Mouse (Mus musculus) c-Kit-positive CD71-positive TER-119-negative erythroid progenitor cells, embryonic 14.5 days (primary cell): ENCODE data around the gene Gm10320.

Experiments used
- DNase-seq: peaks from one replicate; pipeline ENCODE4 v3.0.0-alpha.2; 2013; ENCODE audit warnings: low read depth

Gene Gm10320

DNA sequence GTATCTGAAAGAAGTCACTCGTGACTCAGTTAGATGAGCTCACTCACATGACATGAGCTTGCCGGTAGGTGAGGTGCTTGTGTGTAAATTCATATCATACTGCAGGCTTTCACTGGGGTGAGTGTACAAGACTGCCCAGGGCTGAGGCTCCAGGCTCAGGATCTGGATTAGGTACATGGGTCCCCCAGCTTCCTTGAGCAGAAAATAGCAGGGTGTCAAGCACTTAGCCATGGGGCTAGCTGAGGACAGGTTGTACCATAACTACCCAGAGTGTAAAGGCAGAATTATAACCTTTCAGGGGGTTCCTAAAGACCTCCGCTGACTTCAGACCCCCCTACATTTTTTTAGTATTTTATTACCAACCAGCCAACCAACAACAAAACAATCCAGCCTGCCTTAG is at the start of gene Gm10320:
TSS of gene Gm10320 (minus strand) at position 93 of the 400 bp plus-strand sequence.
- no peak for DNase-seq

DNA sequence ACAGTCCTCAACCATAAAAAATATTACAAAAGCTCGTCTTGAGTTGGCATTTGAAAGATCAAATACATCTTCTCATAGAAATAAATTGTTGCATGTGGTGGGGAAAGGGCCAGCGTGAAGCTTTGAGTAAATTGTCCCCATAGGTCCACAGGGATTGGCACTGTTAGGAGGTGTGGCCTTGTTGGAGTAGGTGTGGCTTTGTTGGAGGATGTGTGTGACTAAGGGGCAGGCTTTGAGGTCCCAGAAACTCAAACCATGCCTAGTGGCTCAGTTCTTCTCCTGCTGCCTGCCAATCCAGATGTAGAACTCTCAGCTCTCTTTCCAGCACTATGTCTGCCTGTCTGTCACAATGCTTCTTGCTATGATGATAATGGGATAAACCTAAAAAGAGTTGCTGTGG is 49.8 kb upstream of the Gm10320 start:
- no peak for DNase-seq

DNA sequence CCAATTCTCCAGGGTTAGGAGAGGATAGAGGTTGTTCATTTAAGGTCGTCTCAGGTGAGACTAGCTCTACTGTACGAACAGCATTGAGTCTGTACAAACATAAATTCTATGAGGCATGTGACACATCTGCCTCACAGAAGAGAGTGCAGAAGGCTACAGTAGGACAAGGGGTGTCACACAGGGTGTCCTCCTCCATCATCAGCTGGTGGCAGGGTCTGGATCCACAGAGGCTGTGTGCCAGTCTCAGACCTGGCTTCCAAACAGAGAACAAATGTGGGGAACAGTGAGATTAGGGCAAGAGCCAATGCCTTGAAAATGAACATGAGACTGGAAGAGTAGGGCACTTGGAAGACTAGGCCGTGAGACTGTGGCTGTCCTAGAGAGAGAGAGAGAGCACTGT is 48.4 kb upstream of the Gm10320 start:
- DNase-seq, result no peak

DNA sequence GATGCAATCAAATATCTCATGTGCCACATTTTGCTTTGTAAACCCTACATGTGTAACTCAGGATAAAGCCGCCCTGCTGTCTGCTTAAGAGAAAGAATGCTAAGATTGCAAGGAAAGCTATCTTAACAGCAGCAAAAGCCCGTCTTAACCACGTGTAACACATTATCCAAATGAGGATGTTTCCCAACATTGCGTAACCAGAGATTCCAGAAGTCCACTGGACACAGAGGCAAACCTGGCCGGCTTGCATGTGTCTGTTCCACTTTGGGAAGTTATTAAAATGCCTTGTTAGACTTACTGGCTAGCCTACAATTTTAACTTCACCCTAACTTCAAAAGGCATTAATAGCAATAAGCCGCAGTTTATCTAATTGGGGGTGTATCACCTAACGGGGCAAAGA is 47.5 kb upstream of the Gm10320 start:
- DNase-seq, result no peak

DNA sequence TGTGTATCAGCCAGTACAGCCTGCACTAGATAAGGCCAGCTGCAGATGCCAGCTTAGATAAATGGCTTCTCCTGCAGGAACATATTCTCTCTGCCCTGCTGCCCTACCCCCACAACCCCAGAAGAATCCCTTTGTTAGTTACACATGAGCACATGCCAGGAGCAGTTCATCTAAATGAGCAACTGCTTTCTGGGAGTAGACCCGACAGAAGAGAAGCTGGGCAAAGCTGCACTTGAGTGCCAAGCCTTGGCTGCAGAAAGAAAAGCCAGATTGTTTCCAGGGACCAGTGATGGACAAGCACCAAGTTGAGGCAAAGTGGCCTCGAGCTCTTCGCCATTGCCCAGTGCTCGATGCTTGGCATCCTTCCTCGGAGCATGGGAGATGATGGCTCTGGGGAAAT is 46.8 kb upstream of the Gm10320 start:
- no peak for DNase-seq

DNA sequence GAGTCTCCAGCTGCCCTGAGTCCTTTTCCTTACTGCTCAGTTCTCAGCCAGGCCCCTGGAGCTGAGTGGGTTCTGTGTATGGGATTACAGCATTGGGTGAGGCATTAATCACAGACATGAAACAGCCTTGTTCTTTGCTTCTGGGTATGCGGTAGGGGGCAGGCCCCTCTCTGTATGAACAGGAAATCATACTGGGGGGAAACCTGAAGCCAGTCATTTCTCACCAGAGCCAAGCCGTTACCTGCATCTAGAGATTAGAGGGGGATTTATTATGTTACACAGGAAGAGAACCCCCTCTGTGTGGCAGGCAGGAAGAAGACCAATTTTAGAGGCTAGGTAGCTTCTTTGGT is 43.1 kb upstream of the Gm10320 start:
- DNase-seq, result no peak

DNA sequence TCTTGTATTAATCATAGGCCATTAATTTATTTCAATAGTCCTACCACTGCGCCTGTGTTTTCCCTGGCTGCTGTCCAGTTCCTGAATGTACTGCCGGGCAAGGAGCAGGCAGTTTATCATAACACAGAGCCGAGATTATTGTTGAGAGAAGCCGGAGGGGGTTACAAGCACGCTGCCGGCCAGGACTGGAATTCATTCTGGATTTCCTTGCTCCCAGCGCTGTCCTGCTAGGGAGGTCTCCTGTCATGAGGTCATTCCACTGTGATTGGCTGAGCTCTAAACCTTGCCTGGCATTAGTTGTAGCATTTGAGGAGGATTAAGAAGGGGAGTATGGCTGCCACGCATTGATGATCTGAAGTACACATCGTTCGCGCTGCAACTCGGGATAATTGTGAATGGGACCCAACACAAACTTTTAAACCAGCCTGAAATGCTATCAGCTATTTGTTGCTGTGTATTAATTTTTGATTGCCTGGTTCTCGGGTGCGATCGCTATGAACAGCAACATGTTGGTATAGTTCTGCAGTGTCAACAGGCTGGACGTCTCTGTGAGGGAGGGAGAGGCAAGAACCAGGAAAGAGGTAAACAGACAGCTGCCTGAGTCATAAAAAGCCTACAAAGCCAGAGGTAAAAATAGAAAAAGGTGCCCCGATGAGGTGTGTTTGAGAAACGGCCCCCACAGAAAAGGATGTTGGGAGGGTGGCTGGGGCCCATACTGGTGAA is 42.5 kb upstream of the Gm10320 start:
- no peak for DNase-seq

DNA sequence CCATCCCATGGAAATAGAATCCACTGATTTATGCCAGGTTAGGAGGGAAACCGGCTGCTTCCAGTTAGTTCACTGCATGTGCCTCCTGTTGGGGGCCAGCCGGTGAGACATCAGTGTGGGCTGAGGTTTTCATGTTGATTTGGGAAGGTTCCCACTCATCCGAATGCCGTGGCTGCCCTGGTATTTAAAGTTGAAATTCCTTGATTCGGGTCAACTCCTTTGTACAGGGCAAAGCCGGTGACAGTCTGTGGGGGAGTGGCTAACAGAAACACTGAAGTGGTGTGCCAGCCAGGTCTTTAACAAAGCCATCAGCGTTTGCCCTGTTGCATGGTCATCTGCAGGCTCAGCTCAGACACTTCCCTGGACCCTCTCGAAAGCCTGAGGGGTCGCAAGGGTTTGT is 41.6 kb upstream of the Gm10320 start:
- no peak for DNase-seq

DNA sequence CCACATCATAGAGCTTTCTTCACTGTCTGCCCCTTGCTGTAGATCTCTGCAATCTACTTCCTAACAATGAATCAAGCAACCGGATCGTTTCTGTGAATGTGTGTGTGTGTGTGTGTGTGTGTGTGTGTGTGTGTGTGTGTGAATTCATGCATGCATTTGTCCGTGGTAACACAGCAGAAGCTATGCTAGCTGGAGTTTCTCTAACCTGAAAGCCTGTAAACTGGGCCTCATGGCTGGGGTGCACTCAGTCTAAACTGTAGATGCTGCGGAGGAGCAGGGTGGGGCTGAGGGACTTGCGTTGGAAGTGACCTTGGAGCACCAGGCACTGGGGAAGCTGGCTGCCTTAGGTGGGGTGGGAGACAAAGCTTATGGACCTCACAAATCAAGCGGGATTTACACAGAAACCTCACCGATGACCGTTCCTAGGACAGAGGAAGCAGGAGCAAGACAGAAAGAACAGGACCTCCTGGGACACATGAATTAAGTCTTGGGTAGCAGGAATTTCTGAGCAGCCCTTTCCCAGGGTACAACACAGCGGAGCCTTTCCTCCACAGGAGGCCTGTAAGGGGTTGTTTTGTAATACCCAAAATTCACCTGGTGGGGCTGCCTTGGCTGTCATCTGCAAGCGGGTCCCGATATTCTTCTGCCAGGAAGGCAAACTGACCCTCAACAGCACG is 41.0 kb upstream of the Gm10320 start:
- DNase-seq, result no peak

DNA sequence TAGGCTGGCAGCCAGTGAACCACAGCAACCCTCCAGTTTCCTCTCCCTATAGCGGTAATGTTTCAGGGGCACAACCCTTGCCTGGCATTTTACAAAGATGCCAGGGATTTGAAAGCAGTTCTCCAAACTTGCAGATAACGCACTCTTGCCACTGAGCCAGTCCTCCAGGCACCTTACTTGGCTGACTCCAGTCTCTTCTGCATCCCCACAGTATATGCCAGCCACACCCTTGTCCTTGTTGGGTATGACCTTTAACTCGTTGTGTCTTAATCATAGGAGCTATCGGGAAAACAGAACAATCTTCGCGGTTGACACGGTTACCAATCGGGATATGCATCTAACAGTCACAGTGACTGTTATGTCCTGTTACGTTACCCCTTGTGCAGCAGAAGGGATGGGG is 40.2 kb upstream of the Gm10320 start:
- no peak for DNase-seq

DNA sequence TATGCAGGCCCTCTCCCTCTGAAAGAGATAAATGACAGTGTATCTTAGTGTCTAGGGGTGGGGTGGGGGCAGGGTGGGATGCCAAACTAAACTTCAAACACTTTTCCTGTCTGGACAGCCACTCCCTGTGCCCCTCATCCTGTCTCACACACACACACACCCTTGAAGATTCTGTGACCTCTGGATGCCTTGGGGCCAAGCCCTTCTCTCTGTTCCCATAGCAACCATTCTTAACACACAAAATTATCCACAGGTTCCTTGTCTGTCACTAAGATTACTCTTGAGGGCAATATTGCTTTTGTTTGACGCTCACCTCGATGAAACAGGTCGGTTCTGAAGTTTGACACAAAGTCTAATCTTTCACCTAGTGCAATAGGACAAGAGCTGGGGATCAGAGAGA is 39.5 kb upstream of the Gm10320 start:
- no peak for DNase-seq

DNA sequence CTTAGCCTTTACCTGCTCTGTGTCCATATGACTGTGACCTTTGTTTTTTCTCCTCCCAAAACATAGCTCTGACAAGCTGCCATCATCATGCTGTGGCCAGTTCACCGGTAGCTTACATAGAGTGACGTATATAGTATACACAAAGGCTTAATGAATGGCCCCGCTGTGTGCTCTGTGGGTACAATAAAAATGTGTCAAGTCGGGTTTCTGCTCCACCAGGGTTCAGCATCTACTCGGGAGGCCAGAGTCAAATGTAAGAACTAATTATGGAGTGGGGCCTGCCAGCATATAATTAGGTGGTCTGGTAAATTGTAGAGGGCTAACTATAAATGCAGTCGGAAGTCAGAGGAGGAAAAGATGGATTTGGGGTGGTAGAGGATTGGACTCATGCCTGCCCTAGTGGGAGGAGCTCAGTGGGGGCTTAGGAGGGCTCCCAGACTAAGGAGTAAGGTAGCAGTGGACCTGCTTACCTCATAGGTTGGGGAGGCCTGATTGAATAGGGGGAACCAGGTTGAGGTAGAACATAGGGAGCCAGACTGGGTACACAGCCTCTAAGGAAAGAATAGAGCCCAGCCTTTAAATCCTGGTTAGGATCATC is 32.0 kb upstream of the Gm10320 start:
- DNase-seq, result no peak

DNA sequence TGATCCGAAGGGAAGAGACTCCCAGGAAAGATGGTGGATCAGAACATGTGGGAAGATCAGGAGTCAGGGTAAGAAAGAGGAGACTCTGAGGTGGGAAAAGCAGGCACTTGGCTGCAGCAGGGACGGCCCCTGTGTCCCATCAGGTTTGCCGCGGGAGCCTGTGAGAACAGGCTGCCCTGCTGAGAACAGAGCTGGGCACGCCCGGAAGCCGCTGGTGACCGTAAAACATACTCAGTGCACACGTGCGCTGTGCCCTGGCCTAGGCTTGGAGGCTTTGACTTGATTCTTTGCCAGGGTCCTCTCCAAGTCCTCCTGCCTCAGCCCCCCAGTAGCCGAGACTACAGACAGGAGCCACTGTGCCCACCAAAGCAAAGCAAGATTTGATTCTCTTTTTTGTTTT is 26.5 kb upstream of the Gm10320 start:
- no peak for DNase-seq

DNA sequence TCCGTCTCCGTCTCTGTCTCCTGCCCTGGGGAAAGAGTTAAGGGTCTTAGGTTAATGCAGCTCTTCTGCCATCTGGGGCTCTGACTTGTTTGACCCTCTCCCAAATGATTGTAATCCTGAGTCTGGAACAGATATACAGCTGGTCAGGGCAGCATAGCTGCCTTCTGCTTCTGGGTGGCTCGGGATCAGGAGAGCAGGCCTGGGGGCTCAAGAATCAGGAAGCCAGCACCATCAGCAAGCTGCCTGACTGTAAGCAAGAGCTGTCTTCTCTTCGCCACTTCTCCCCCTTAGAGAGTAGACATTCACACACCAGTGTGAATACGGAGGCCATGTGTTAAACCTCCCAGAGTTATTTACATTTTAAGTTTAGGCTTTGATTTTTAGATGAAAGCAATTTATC is 25.9 kb upstream of the Gm10320 start:
- DNase-seq, result no peak

DNA sequence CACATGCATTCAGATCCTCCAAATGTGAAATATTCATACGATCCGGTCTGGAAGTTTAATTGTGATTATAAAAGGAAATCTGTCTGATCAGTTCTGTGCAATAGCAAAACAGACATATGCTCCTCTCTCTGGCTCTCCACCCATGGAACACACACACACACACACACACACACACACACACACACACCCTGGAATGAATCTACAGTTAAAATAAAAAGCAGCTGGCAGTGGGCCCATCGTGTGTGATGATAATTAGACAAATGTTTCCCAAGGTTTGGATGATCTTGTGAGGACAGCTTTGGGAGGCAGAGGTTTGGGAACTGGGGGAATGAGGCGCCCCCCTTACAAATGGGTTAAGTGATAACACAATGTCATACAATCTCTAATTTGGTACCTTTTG is 25.2 kb upstream of the Gm10320 start:
- DNase-seq, result no peak

DNA sequence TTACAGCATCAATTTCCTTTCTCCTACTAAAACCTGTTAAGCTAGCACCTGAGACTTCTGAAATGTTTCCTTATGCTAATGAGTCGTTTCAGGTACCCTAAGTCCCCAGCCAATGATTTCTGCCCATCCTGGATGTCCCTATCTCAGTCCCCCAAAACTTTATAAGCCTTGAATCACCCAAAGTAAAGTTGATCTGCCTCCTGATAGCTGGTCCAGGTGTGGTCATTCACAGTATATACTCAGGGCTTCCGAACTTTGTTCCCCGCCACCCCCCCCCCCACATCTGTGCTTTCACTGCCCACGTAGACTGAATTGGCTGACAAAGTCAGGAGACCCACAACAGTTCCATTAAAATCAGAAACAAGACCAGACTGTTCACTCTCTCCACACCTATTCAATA is 20.3 kb upstream of the Gm10320 start:
- no peak for DNase-seq

DNA sequence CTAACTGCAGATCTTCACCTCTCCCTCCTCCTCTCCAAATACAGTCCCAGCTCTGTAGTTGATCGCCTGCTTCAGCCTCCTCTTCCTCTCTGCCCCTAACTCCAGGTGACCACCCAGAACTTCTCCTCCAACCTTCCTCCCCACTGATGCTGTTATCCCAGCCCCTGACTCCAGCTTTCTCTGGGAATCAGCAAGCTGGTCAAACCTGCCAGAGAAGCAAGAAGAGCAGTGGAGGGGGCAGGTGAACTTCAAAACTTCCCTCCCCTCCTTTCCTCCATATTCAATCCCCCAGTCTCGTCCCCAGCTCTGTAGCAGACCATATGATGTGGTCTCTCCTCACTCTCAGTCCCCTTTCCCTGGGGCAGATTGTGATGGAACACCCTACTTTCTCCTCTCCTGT is 15.9 kb upstream of the Gm10320 start:
- DNase-seq, result no peak

DNA sequence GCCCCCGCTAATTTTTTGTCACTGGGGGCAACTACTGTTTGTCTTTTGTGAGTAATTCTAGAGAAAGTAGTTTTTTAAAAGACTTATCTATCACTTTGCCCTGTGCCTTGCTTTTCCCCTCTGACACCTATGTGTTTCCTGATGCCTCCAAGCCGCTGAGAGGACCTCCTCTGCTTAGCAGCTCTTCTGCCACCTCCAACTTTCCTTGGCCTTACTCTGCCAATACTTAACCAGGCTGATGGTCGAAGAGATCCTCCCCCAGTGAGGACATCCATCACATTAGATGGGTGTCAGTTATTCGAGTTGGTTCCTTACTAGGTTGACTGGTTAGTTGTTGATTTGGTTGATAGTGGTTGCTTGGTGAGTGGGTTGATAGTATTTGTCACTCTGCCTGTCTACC is 14.7 kb upstream of the Gm10320 start:
- DNase-seq, result no peak

DNA sequence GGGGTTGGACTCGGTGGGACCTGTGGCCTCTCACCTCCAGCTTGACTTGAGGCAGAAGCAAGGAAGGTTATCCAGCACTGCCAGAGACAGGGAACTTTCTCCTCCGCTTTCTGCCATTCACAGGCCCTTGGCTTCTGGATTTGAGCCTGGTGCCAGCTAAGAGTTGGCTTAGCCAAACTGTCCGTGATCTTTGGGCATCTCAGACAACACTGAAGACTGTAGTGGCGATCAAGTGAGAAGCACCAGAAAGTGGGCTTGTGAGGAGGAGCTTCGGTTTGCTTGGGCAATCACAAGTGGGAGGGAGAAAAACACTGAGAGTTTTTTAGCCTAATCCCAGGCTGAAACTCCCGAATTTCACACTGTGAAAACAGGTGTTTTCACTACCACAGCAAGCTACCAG is 14.2 kb upstream of the Gm10320 start:
- DNase-seq, result no peak

DNA sequence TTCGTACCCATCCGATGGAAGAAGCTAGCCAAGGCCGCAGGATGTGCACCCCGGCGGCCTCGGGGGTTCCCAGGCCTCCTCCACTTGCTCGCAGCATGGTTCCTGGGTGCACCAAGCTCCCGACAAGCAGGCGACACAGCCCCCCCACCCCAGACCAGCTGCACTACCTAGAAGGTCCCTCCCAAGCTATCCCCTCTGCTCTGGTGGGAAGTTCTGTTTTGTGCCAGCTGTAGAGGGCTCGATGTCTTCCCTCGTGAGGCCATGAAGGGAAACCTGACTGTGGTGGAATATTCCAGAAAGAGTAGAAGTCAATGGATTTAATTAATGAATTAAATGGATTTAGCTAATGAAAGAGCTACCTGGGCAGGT is 13.7 kb upstream of the Gm10320 start:
- DNase-seq, result no peak

DNA sequence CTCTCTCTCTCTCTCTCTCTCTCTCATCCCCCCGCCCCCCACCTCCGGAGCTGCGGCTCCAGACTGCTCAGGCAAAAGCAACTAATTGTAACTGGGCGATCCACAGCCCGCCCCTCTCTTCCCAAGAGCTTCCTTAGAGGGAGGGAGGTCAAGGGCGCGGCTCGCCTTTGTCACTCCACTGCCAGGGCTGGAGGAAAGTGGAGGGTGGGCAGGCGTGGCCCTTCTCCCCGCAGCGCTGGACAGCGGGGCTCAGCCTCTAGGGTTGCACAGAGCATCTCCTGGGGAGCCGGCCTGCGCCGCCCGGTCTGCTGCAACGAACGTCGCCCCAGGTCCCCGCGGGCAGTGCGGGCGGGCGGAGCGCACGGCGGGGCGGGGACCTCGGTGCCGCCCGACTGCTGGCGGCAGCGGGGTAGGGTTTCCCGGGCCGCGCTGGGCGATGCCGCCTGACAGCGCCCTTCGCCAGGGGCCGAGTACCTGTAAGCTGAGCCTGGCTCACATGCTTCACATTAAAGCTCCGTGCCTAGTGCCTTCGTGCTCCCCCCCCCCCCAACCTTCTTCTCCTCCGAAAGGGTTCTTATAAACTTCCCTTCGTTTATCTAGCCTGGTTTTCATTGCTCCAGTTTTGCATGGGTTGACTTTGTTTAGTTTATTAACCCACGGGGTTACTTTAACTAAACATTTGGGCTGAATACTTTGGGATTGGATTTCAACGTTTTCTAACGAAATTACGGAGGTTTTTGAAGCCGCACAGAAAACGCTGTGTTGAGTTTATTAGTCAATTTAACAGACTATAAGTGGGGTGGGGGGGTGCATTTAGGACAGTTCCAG is 13.1 kb upstream of the Gm10320 start:
- DNase-seq, result no peak

DNA sequence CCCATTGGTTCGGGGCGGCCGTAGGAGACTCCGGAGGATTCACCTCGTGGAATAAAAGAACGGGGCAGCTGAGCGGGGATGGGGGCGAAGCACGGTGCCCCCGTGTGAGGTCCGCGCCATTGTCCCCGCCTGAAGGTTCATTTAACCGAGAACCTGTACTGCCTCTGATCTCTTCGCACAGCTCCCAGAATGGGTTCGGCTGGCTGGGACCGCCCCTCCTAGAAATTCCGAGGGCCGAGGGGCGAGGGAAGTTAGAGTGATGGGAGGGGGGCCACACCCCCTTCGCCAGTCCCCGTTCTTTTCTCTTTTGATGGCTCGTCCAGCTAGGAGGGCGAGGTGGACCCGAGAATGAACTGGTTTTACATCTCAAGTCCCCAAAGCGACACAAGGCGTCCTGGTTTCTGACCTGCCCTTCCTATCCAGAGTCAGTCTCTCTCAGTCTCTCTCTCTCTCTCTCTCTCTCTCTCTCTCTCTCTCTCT is 12.4 kb upstream of the Gm10320 start:
- no peak for DNase-seq

DNA sequence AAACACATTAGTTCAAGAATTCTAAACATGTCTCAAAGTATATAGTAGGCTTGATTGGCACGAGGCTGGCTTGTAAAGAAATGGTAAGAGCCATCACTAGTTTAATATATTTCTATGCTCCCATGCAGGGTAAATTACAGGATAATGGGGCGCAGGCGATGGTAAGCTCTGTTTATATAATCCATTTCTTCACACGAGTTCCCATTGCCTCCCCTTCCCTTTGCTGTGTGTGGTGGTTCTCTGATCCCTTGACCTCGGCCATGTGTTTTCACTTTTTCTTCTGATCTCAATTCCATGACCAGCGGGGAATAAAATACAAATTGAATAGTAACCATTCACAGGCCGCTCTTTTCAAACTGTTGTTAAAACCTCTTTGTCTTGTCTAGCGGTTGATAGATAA is 11.8 kb upstream of the Gm10320 start:
- DNase-seq, result no peak
